Comparison of ENCODE assay signal across 10 mouse cellular contexts in the genomic region with DNA sequence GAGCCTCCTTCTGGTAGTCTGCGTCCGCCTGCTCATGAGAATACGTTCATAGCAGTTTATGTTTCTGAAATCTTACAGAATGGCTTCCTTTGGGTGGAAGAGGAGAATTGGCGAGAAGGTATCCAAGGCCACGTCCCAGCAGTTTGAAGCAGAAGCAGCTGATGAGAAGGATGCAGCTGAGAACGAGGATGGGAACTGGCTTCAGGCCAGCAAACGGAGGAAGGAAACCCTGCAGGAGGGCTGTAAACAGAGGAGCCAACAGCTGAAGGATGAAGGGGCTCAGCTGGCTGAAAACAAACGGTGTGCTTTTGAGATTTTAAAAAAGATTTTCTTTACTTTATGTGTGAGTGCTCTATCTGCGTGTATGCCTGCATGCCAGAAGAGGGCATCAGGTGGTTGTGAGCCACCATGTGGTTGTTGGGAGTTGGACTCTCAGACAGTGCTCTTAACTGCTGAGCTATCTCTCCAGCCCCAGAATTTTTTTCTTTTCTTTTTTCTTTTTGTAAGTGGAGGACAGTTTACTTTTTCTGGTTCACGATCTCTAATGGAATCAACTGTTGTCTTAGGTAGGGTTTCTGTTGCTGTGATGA. TPM values are rescaled to one million over a fixed set of nuclear protein-coding genes. Genes with fewer than 3 reads are reported as not detected.
A peak's percentile ranks its signal among the peaks of the same experiment; 100 is the strongest.
DNase-seq lines count a peak whose midpoint lies in the region; ATAC-seq and TF ChIP-seq lines count a peak whose summit lies in the region.
"Had no signal": no experiment of that assay in that cellular context is flagged by ENCODE, and none has a peak within 500 bp of the region (broad histone marks: within the 10 kb centered on the region; RNA-seq: fewer than 3 reads in every experiment).

No protein-coding gene starts in this region.

- TF ChIP-seq CTCF in lung, postnatal 0 days (IDR thresholded peaks at IDR 0.05) = peak; percentile 41

- H3K4me2 ChIP-seq in lung, postnatal 0 days (replicated peaks; ENCODE audit: low read depth, low read length) = no peak overlapping the region
- H3K4me2 ChIP-seq: hindbrain, embryonic 13.5 days had no signal

- peak; percentile 26 for DNase-seq in gastrocnemius, postnatal 14 days
- DNase-seq in gastrocnemius, postnatal 36 days = no peak
- peak; percentile 29 to 47 for DNase-seq in left cerebral cortex, postnatal 14 days (ENCODE audit: low spot score in 2 of 2)
- no peak for DNase-seq in left cerebral cortex, postnatal 36 days (ENCODE audit: low spot score in 2 of 2)
- peak; percentile 20 for DNase-seq in NIH3T3 (ENCODE audit: low read depth)
- peak; percentile 19 for DNase-seq in lung, postnatal 0 days (ENCODE audit: low spot score)
- DNase-seq in ovary, postnatal 36 days (ENCODE audit: low spot score) = no peak
- no peak for DNase-seq in adrenal gland, adult 18-20 months (ENCODE audit: low spot score in 2 of 2)
- DNase-seq: cerebellum, adult 11 months had no signal

- no peak overlapping the region for H3K9ac ChIP-seq in lung, postnatal 0 days (replicated peaks; ENCODE audit: low read depth)
- H3K9ac ChIP-seq: hindbrain, embryonic 13.5 days had no signal

- H3K4me1 ChIP-seq in lung, postnatal 0 days (ENCODE audit: insufficient read depth, low read depth, low read length) = peaks cover 6% of the 10 kb centered on the region; the same call in 1 of the 2 replicates

- H3K9me3 ChIP-seq in lung, postnatal 0 days (ENCODE audit: low read length) = no peaks in the 10 kb centered on the region
- H3K9me3 ChIP-seq: hindbrain, embryonic 13.5 days had no signal

- no peak overlapping the region for H3K27ac ChIP-seq in lung, postnatal 0 days (ENCODE audit: low read length)
- H3K27ac ChIP-seq: hindbrain, embryonic 13.5 days had no signal

- intact Hi-C loops in gastrocnemius, postnatal 14 days (cut with DNase I; ENCODE audit: low total_unique reads) = loop anchor here (10.0 kb wide), 1 partner anchor 75 kb away; a partner anchor contains a TSS
- intact Hi-C loops in gastrocnemius, postnatal 36 days (cut with DNase I) = no loop called here
- intact Hi-C loops in left cerebral cortex, postnatal 14 days (cut with DNase I) = loop anchor here (5.0 kb wide), 1 partner anchor 1018 kb away; no protein-coding TSS in a partner anchor
- intact Hi-C loops in left cerebral cortex, postnatal 36 days (cut with DNase I) = loop anchor here (5.0 kb wide), 2 partner anchors 47 to 72 kb away; a partner anchor contains a TSS

- H3K4me3 ChIP-seq in lung, postnatal 0 days (ENCODE audit: low read depth, low read length) = no peak overlapping the region
- H3K4me3 ChIP-seq: hindbrain, embryonic 13.5 days had no signal

- H3K27me3 ChIP-seq in lung, postnatal 0 days (replicated peaks; ENCODE audit: insufficient read depth, low read length) = no peaks in the 10 kb centered on the region
- H3K27me3 ChIP-seq: hindbrain, embryonic 13.5 days had no signal

- no peak for ATAC-seq in lung, postnatal 0 days

- WGBS in lung, postnatal 0 days = 44% methylated on average over 10 of the region's 10 CpGs

- H3K36me3 ChIP-seq in lung, postnatal 0 days (ENCODE audit: insufficient read depth, low read length) = 0 out of 2 replicates have a peak, but pooled peaks cover 4% of the 10 kb centered on the region

- no peak for TF ChIP-seq EP300 in lung, postnatal 0 days (IDR thresholded peaks at IDR 0.05)

RNA-seq across cellular contexts. Expression of a gene that starts 4.3 kb away (rescaled TPM):
- 10 to 100 TPM; 32.6 to 37.3 TPM for total RNA-seq in gastrocnemius, postnatal 14 days (2021)
- total RNA-seq in gastrocnemius, postnatal 36 days (2021) = 10 to 100 TPM; 43.7 to 48.9 TPM
- 10 to 100 TPM; 48.6 to 60.0 TPM for total RNA-seq in left cerebral cortex, postnatal 14 days (2021)
- total RNA-seq in left cerebral cortex, postnatal 36 days (2021) = 10 to 100 TPM; 74.3 to 75.4 TPM
- polyA plus RNA-seq in lung, postnatal 0 days (2015; fragmentation: Nextera tagmentation; extraction: Ambion mirVana) = 35.4 and 35.9 TPM in 2 replicates
- 10 to 100 TPM; 37.4 to 51.1 TPM for total RNA-seq in adrenal gland, adult 18-20 months (2021)

RNA-seq across cellular contexts. Expression of a gene that starts 45.9 kb away (rescaled TPM):
- total RNA-seq in gastrocnemius, postnatal 14 days (2021) = 10 to 100 TPM; 13.5 to 13.8 TPM
- 1 to 10 TPM; 9.0 to 9.4 TPM for total RNA-seq in gastrocnemius, postnatal 36 days (2021)
- total RNA-seq in left cerebral cortex, postnatal 14 days (2021) = 10 to 100 TPM; 15.8 to 17.5 TPM
- 10 to 100 TPM; 18.9 to 20.5 TPM for total RNA-seq in left cerebral cortex, postnatal 36 days (2021)
- polyA plus RNA-seq in lung, postnatal 0 days (2015; fragmentation: Nextera tagmentation; extraction: Ambion mirVana) = 13.3 and 14.1 TPM in 2 replicates
- total RNA-seq in adrenal gland, adult 18-20 months (2021) = 10 to 100 TPM; 31.8 to 36.3 TPM

RNA-seq across cellular contexts. Expression of a gene that starts 54.4 kb away (rescaled TPM):
- total RNA-seq in gastrocnemius, postnatal 14 days (2021) = 1 to 10 TPM; 1.3 TPM
- 1 to 10 TPM; 1.1 to 2.2 TPM for total RNA-seq in gastrocnemius, postnatal 36 days (2021)
- total RNA-seq in left cerebral cortex, postnatal 14 days (2021) = 1 to 10 TPM; 2.4 TPM
- 1 to 10 TPM in 1 of 2 experiments, under 1 TPM in 1; 0.82 to 1.1 TPM for total RNA-seq in left cerebral cortex, postnatal 36 days (2021)
- 4.2 and 4.5 TPM in 2 replicates for polyA plus RNA-seq in lung, postnatal 0 days (2015; fragmentation: Nextera tagmentation; extraction: Ambion mirVana)
- total RNA-seq in adrenal gland, adult 18-20 months (2021) = 1 to 10 TPM; 1.1 to 1.3 TPM

Comparison
In these comparisons a context has a peak if more than half of its experiments do, and no peak if none do; other contexts are left out.
1. DNase-seq: peak in gastrocnemius, postnatal 14 days (single experiment), left cerebral cortex, postnatal 14 days (2 of 2), NIH3T3 (single experiment) and lung, postnatal 0 days (single experiment); none in gastrocnemius, postnatal 36 days (0 of 2), left cerebral cortex, postnatal 36 days (0 of 2), ovary, postnatal 36 days (single experiment) and adrenal gland, adult 18-20 months (0 of 2).